Mouse (Mus musculus) bone marrow macrophage, adult 2 months (primary cell): ENCODE measurements at regions not wholly inside any gene's neighbourhood (a gene's known extent, or its start where the extent isn't known, plus 50 kb on each side); places are given as distances from the start of the nearest gene placed in this dataset.

Experiments used
- H3K27ac ChIP-seq: 2 replicates; pipeline ENCODE4 v1.5.1; 2012; ENCODE audit warnings: low read depth, low read length; ENCODE audit not compliant: insufficient read depth
- H3K4me1 ChIP-seq: 2 replicates; pipeline ENCODE4 v1.6.1; 2012; ENCODE audit warnings: low read length; ENCODE audit not compliant: control insufficient read depth, insufficient read depth
- H3K4me3 ChIP-seq: 2 replicates; pipeline ENCODE4 v1.5.1; 2012; ENCODE audit warnings: mild to moderate bottlenecking, low read length, moderate library complexity; ENCODE audit not compliant: insufficient read depth
- CTCF ChIP-seq: IDR thresholded peaks from 2 replicates; pipeline ENCODE4 v1.5.1; 2012; ENCODE audit warnings: low read depth, mild to moderate bottlenecking, low read length, moderate library complexity
- POLR2A ChIP-seq: IDR thresholded peaks from 2 replicates; pipeline ENCODE4 v1.6.1; 2012; ENCODE audit warnings: mild to moderate bottlenecking, low read depth, low read length, borderline replicate concordance

- TF ChIP-seq CTCF (no peak), POLR2A (no peak)
- H3K4me3 ChIP-seq: no peak overlapping the region
- H3K27ac ChIP-seq: no peak overlapping the region
- H3K4me1 ChIP-seq: peaks cover 8% of the 10 kb centered on the region
Observed at GRCm38 (mm10) chr16:19151110-19151509, 162.8 kb downstream of the Olfr164 start.

DNA sequence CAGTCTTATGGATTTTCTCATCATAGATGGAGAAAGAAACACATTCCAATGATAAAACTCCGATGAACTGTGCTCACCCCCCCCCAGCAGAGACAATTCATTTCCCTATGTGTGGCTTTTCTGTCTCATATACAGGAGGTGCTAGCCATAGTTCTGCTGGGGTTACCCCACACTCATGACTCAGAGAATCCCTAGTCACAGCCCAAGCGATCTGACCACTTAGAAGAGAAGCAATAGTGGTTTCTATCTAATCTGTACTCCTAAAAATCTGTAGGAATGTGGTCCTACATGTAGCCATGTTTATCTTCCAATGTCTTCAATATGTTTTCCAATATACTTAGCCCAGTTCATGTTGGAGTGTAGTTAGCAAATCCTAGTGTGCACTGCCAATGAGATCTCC lies 163.3 kb downstream of the Olfr164 start:
- TF ChIP-seq POLR2A (no peak), CTCF (no peak)
- Histone ChIP-seq H3K4me3 (no peak overlapping the region), H3K27ac (no peak overlapping the region), H3K4me1 (peaks cover 8% of the 10 kb centered on the region)

DNA sequence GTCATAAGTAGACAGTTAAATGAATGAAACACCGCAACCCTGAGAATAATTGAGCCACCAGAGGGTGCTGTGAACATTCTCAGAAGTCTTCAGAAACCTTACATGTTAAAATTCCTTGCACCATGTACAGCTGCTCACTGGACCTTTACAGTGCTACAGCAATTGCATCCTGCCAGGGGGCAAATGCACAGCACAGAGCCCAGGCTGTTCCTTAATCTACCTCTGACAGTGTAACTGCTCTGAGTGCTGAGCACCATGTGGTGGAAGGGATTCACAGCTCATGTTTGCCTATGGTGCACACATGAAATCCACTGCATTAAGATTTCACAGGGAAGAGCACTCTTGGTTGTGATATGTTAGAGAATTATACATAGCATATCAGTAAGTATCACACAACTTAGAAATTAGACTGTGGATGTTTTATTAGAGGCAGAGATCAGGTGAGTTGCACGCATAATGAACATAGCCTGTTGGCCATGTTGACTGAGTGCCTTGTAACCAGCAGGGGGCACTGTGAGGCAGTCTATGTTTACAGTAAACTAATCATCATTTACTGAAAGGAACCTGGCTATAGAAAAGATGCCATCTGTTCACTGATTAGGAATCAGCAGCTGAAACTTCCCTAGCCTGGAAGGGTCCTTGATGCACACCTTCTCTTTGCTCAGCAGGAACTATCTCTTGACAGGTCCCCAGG lies 167.4 kb downstream of the Olfr164 start:
- TF ChIP-seq CTCF (no peak), POLR2A (no peak)
- no peak overlapping the region for H3K4me3 ChIP-seq
- no peak overlapping the region for H3K27ac ChIP-seq
- H3K4me1 ChIP-seq: no peaks in the 10 kb centered on the region
